Mouse (Mus musculus): ENCODE data around the gene Irf2.

Irf2 gene

GRCm38 (mm10) chr8:46886216-46886615 lies 146.7 kb downstream of the Irf2 start:
- DNase-seq: no peak

GRCm38 (mm10) chr8:46887396-46887795 lies 147.9 kb downstream of the Irf2 start:
- no peak for DNase-seq

- DNase-seq: no peak
These were observed 149.0 kb downstream of the Irf2 start for GRCm38 (mm10) chr8:46888575-46888974.

- DNase-seq: no peak
These were observed 150.7 kb downstream of the Irf2 start for GRCm38 (mm10) chr8:46890241-46890640.

- DNase-seq: no peak
These were observed 153.2 kb downstream of the Irf2 start for GRCm38 (mm10) chr8:46892511-46893273.

- DNase-seq: no peak
These were observed 154.9 kb downstream of the Irf2 start for GRCm38 (mm10) chr8:46894385-46894784.

- no peak for DNase-seq
These were observed 156.5 kb downstream of the Irf2 start for GRCm38 (mm10) chr8:46896005-46896404.

GRCm38 (mm10) chr8:46896704-46897103 lies 157.2 kb downstream of the Irf2 start:
- DNase-seq: no peak

All from right cerebral cortex, postnatal 25 days (tissue).